Mouse (Mus musculus) adrenal gland, postnatal 4 days (tissue): ENCODE measurements at regions not wholly inside any gene's neighbourhood (a gene's known extent, or its start where the extent isn't known, plus 50 kb on each side); places are given as distances from the start of the nearest gene placed in this dataset. TPM values are rescaled to one million over a fixed set of nuclear protein-coding genes. Genes with fewer than 3 reads are reported as not detected.

Experiments
- microRNA-seq: library from miRNA; unstranded; fragments of <30 nt; microRNA quantifications from one replicate; pipeline ENCODE4 v1.2.0, GENCODE M21; 2021

Small RNA genes in the stretch of these regions (microRNA-seq; reads per million reads assigned to microRNA genes)
- gene Gm24999 (not detected), gene Gm25000 (not detected)
